Mouse (Mus musculus) cortical plate, adult 2 months (tissue): ENCODE measurements around the gene Ntn4.

ENCODE experiments used
- CTCF ChIP-seq: fragments of 200-500 bp; IDR thresholded peaks from 2 replicates; pipeline ENCODE4 v1.5.1; 2011; ENCODE audit warnings: mild to moderate bottlenecking, control low read depth, low read length; ENCODE audit not compliant: insufficient read depth; ENCODE audit errors: extremely low read depth
- POLR2A ChIP-seq: fragments of 200-500 bp; IDR thresholded peaks from 2 replicates; pipeline ENCODE4 v1.6.1; 2011; ENCODE audit warnings: mild to moderate bottlenecking, low read length, control low read depth; ENCODE audit not compliant: insufficient read depth; ENCODE audit errors: extremely low read depth

- no peak for TF ChIP-seq CTCF
- no peak for TF ChIP-seq POLR2A
Measured at GRCm38 (mm10) chr10:93771931-93772465, 131.5 kb downstream of the Ntn4 start.
